ENCODE assay signal across 19 mouse cellular contexts in genomic region chr10:75500345-75500744, GRCm38 (mm10). TPM values are rescaled to one million over a fixed set of nuclear protein-coding genes. Genes with fewer than 3 reads are reported as not detected.
DNase-seq lines count a peak whose midpoint lies in the region; ATAC-seq and TF ChIP-seq lines count a peak whose summit lies in the region.
"Had no signal": no experiment of that assay in that cellular context is flagged by ENCODE, and none has a peak within 500 bp of the region (broad histone marks: within the 10 kb centered on the region; RNA-seq: fewer than 3 reads in every experiment).

No protein-coding gene starts in this region.

- no peak overlapping the region for H3K9ac ChIP-seq in intestine, postnatal 0 days (ENCODE audit: low read depth, low read length)
- H3K9ac ChIP-seq in liver, embryonic 16.5 days (ENCODE audit: low read depth, low read length): peak overlapping the region; percentile 20; the same call in 1 of the 2 replicates
- no peak overlapping the region for H3K9ac ChIP-seq in midbrain, embryonic 11.5 days (ENCODE audit: low read length)
- H3K9ac ChIP-seq: embryonic facial prominence, embryonic 15.5 days; forebrain, embryonic 13.5 days; limb, embryonic 15.5 days; midbrain, embryonic 13.5 days; neural tube, embryonic 15.5 days had no signal

- H3K4me1 ChIP-seq in kidney, adult 2 months (ENCODE audit: control insufficient read depth, insufficient read depth, low read length): no peaks in the 10 kb centered on the region
- H3K4me1 ChIP-seq in intestine, postnatal 0 days (replicated peaks; ENCODE audit: control insufficient read depth, insufficient read depth, low read length): peaks cover 3% of the 10 kb centered on the region; the same call in 1 of the 2 replicates
- peaks cover 19% of the 10 kb centered on the region for H3K4me1 ChIP-seq in liver, embryonic 16.5 days (ENCODE audit: control insufficient read depth, low read depth, low read length)
- no peaks in the 10 kb centered on the region for H3K4me1 ChIP-seq in midbrain, embryonic 11.5 days (ENCODE audit: control insufficient read depth, insufficient read depth, low read length)
- H3K4me1 ChIP-seq: embryonic facial prominence, embryonic 15.5 days; forebrain, embryonic 13.5 days; limb, embryonic 15.5 days; midbrain, embryonic 13.5 days; neural tube, embryonic 15.5 days had no signal

- H3K9me3 ChIP-seq in intestine, postnatal 0 days (ENCODE audit: control insufficient read depth): no peaks in the 10 kb centered on the region
- peaks cover 2% of the 10 kb centered on the region; the same call in 1 of the 2 replicates for H3K9me3 ChIP-seq in liver, embryonic 16.5 days (replicated peaks; ENCODE audit: control insufficient read depth, low read length)
- no peaks in the 10 kb centered on the region for H3K9me3 ChIP-seq in midbrain, embryonic 11.5 days (ENCODE audit: control insufficient read depth, low read length)
- H3K9me3 ChIP-seq: embryonic facial prominence, embryonic 15.5 days; limb, embryonic 15.5 days; midbrain, embryonic 13.5 days; neural tube, embryonic 15.5 days had no signal

- H3K36me3 ChIP-seq in kidney, adult 2 months (ENCODE audit: control insufficient read depth, insufficient read depth, low read length): peaks cover 5% of the 10 kb centered on the region; the same call in 1 of the 2 replicates
- no peaks in the 10 kb centered on the region for H3K36me3 ChIP-seq in intestine, postnatal 0 days (ENCODE audit: control insufficient read depth, insufficient read depth)
- H3K36me3 ChIP-seq in liver, embryonic 16.5 days (ENCODE audit: control insufficient read depth, insufficient read depth): peaks cover 2% of the 10 kb centered on the region; the same call in 1 of the 2 replicates
- no peaks in the 10 kb centered on the region for H3K36me3 ChIP-seq in midbrain, embryonic 11.5 days (ENCODE audit: control insufficient read depth, insufficient read depth, low read length)
- H3K36me3 ChIP-seq: embryonic facial prominence, embryonic 15.5 days; limb, embryonic 15.5 days; neural tube, embryonic 15.5 days had no signal

- peak overlapping the region; percentile 46 for H3K4me2 ChIP-seq in intestine, postnatal 0 days (replicated peaks; ENCODE audit: low read depth)
- peak overlapping the region; percentile 23 for H3K4me2 ChIP-seq in liver, embryonic 16.5 days (ENCODE audit: low read depth, low read length)
- H3K4me2 ChIP-seq in midbrain, embryonic 11.5 days: no peak overlapping the region
- H3K4me2 ChIP-seq: embryonic facial prominence, embryonic 15.5 days; forebrain, embryonic 13.5 days; limb, embryonic 15.5 days; midbrain, embryonic 13.5 days; neural tube, embryonic 15.5 days had no signal

- H3K27ac ChIP-seq in kidney, adult 2 months (ENCODE audit: insufficient read depth, low read depth, low read length): no peak overlapping the region
- H3K27ac ChIP-seq in intestine, postnatal 0 days (ENCODE audit: low read depth, low read length): no peak overlapping the region
- H3K27ac ChIP-seq in liver, embryonic 16.5 days (ENCODE audit: low read length): peak overlapping the region; percentile 38; the same call in 1 of the 2 replicates
- H3K27ac ChIP-seq in midbrain, embryonic 11.5 days (ENCODE audit: low read depth, low read length): no peak overlapping the region
- H3K27ac ChIP-seq: embryonic facial prominence, embryonic 15.5 days; forebrain, embryonic 13.5 days; hindbrain, postnatal 0 days; limb, embryonic 15.5 days; midbrain, embryonic 13.5 days; neural tube, embryonic 15.5 days had no signal

- no peak for TF ChIP-seq POLR2A in kidney, adult 2 months (IDR thresholded peaks at IDR 0.05; ENCODE audit: low read depth, low read length)

- no peaks in the 10 kb centered on the region for H3K27me3 ChIP-seq in kidney, adult 2 months (replicated peaks; ENCODE audit: control insufficient read depth, insufficient read depth, low read length)
- no peaks in the 10 kb centered on the region for H3K27me3 ChIP-seq in intestine, postnatal 0 days (replicated peaks; ENCODE audit: control insufficient read depth, insufficient read depth, low read length)
- no peaks in the 10 kb centered on the region for H3K27me3 ChIP-seq in liver, embryonic 16.5 days (ENCODE audit: control insufficient read depth, insufficient read depth, low read depth, low read length)
- no peaks in the 10 kb centered on the region for H3K27me3 ChIP-seq in midbrain, embryonic 11.5 days (ENCODE audit: control insufficient read depth, insufficient read depth, low read length)
- H3K27me3 ChIP-seq: embryonic facial prominence, embryonic 15.5 days; forebrain, embryonic 13.5 days; limb, embryonic 15.5 days; midbrain, embryonic 13.5 days; neural tube, embryonic 15.5 days had no signal

- peak; percentile 24 for DNase-seq in kidney, adult 2 months
- DNase-seq in kidney, postnatal 36 days: no peak
- no peak for DNase-seq in right cerebral cortex, postnatal 4 days
- DNase-seq in midbrain, embryonic 11.5 days (ENCODE audit: low spot score, missing footprints): no peak
- DNase-seq in spleen, postnatal 14 days (ENCODE audit: low spot score in 2 of 2): no peak
- DNase-seq: adrenal gland, postnatal 36 days; cerebellum, postnatal 14 days; embryo, embryonic 11 days; lung, postnatal 14 days; thymus, adult 2 months had no signal

- no peak for TF ChIP-seq CTCF in kidney, adult 2 months (conservative IDR thresholded peaks at IDR 0.05; ENCODE audit: insufficient read depth, insufficient read length, low read depth, low read length)
- TF ChIP-seq CTCF in intestine, postnatal 0 days (IDR thresholded peaks at IDR 0.05; ENCODE audit: low read depth): peak; percentile 29; the same call in 1 of the 2 replicates

- H3K4me3 ChIP-seq in kidney, adult 2 months (ENCODE audit: insufficient read depth, low read depth, low read length): no peak overlapping the region
- no peak overlapping the region for H3K4me3 ChIP-seq in intestine, postnatal 0 days (ENCODE audit: low read depth, low read length)
- H3K4me3 ChIP-seq in liver, embryonic 16.5 days (ENCODE audit: low read depth, low read length): no peak overlapping the region
- no peak overlapping the region for H3K4me3 ChIP-seq in midbrain, embryonic 11.5 days (ENCODE audit: low read depth, low read length)
- H3K4me3 ChIP-seq: embryonic facial prominence, embryonic 15.5 days; forebrain, embryonic 13.5 days; limb, embryonic 15.5 days; midbrain, embryonic 13.5 days; myocyte; neural tube, embryonic 15.5 days had no signal

- 65% methylated on average over 7 of the region's 7 CpGs for WGBS in kidney, adult 2 months
- 23% methylated on average over 7 of the region's 7 CpGs for WGBS in intestine, postnatal 0 days
- 46% methylated on average over 7 of the region's 7 CpGs for WGBS in liver, embryonic 16.5 days (ENCODE audit: insufficient replicate concordance)
- 77% methylated on average over 7 of the region's 7 CpGs for WGBS in midbrain, embryonic 11.5 days

- ATAC-seq in intestine, postnatal 0 days: peak; percentile 62
- peak; percentile 80 for ATAC-seq in liver, embryonic 16.5 days (ENCODE audit: low read depth)
- ATAC-seq in midbrain, embryonic 11.5 days (ENCODE audit: low FRiP score): no peak
- ATAC-seq: forebrain, embryonic 13.5 days; hindbrain, postnatal 0 days; midbrain, embryonic 13.5 days had no signal

RNA-seq across cellular contexts. Expression of gene Snrpd3, which starts 17.0 kb away (rescaled TPM):
- 27.0 and 41.2 TPM in 2 replicates for polyA plus RNA-seq in kidney, adult 2 months (2012; rRNA removed)
- 62.6 and 63.3 TPM in 2 replicates for polyA plus RNA-seq in intestine, postnatal 0 days (2015; fragmentation: Nextera tagmentation; extraction: Ambion mirVana)
- polyA plus RNA-seq in liver, embryonic 16.5 days (2015; fragmentation: Nextera tagmentation; extraction: Ambion mirVana): 56.9 and 61.7 TPM in 2 replicates
- 199 and 208 TPM in 2 replicates for polyA plus RNA-seq in midbrain, embryonic 11.5 days (2014; fragmentation: Nextera tagmentation; extraction: Ambion mirVana)

RNA-seq across cellular contexts. Expression of gene Gucd1, which starts 17.4 kb away (rescaled TPM):
- polyA plus RNA-seq in kidney, adult 2 months (2012; rRNA removed): 124 and 164 TPM in 2 replicates
- 80.9 and 84.6 TPM in 2 replicates for polyA plus RNA-seq in intestine, postnatal 0 days (2015; fragmentation: Nextera tagmentation; extraction: Ambion mirVana)
- polyA plus RNA-seq in liver, embryonic 16.5 days (2015; fragmentation: Nextera tagmentation; extraction: Ambion mirVana): 64.4 and 69.3 TPM in 2 replicates
- polyA plus RNA-seq in midbrain, embryonic 11.5 days (2014; fragmentation: Nextera tagmentation; extraction: Ambion mirVana): 27.8 and 36.0 TPM in 2 replicates

RNA-seq across cellular contexts. Expression of gene Lrrc75b, which starts 59.8 kb away (rescaled TPM):
- 2.1 and 2.2 TPM in 2 replicates for polyA plus RNA-seq in kidney, adult 2 months (2012; rRNA removed)
- 1.2 and 1.8 TPM in 2 replicates for polyA plus RNA-seq in intestine, postnatal 0 days (2015; fragmentation: Nextera tagmentation; extraction: Ambion mirVana)
- polyA plus RNA-seq in liver, embryonic 16.5 days (2015; fragmentation: Nextera tagmentation; extraction: Ambion mirVana): 0.05 and 0.06 TPM in 2 replicates
- polyA plus RNA-seq in midbrain, embryonic 11.5 days (2014; fragmentation: Nextera tagmentation; extraction: Ambion mirVana): 3.3 and 4.1 TPM in 2 replicates
